Mouse (Mus musculus) cerebellum, adult (tissue): ENCODE data around the gene Ulk2.
"Not testable (repeated sequence)": the region's sequence is repeated elsewhere in the genome, so short reads cannot be mapped to it uniquely, and the experiment has no call there.

Source experiments
- ATAC-seq: cut with Nextera tagmentation; 2 replicates; pipeline ENCODE4 v1.9.2; 2017; ENCODE audit warnings: mild to moderate bottlenecking, moderate library complexity, mixed read lengths; ENCODE audit not compliant: insufficient number of reproducible peaks, low FRiP score, low TSS enrichment

Gene Ulk2

DNA sequence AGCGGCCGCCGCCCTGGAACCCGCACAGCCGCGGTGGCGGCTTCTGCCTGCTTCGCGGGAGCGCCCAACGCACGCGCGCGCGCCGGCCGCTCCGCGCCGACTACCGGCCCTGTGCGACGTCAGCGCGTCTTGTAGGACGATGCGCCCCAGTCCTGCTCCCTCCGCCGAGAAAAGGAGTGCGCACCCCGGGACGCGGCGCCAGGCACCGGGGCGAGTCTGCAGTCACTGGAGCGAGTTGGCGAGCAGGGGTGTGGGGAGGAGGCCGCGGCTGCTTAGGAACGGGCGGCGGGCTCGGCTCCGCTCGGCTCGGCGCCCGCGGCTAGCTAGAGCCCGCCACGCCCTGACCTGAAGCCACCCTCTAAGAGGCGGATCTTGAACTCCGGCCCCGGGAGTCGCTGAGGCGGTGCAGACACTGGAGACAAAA lies at the start of gene Ulk2:
Gene Ulk2, minus strand, starts transcription at position 86 of the 424 bp plus-strand sequence.
- peak; percentile 91 for ATAC-seq

DNA sequence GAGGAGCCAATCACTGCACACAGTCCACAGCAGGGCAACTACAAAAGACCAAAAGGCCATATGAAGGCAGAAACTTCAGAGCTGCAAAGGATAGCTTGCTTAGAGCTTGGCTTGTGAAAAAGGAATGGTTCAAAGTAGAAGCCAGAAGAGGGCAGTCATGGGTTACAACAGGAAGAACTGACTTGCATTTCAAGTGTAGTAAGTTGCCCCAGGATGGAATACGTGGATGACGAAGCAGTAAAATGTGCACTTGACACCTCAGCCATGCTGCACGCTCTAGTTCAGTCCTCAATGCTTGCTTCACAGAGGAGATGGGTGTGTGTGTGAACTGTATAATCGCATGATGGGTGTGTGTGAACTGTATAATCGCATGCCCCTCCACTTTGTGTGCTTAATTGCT lies 27.3 kb upstream of the Ulk2 start:
- no peak for ATAC-seq

DNA sequence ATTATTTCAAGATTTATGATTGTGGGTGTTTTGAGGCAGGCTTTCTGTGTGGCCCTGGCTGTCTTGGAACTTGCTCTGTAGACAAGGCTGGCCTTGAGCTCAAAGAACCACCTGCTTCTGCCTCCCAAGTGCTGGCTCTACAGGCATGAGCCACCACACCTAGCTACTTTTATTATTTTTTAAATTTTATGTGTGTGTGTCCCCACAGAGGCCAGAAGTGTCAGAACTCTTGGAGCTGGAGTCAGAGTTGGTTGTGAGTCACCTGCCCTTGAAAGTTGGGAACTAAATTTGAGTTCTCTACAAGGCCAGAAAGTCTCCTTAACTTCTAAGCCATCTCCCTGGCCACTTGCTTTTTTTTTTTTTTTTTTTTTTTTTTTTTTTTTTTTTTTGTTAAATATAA lies 25.0 kb upstream of the Ulk2 start:
- ATAC-seq: no peak

DNA sequence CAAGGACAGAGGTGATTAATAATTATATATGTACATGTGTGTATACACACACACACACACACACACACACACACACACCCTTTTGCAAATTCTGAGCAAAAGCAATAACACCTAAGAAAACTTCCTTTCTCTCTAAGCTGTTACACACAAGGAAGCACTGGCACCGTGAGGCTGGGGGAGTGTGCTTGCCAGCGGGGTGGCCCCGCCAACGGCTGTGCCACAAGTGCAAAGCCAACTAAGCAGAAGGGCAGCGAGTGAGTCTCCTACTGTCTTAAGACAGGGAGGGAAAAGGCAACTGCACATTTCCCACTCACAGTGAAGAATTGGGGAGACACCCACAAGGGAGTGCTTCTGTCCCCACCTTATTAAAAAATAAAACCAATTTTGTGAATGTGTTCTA lies 17.0 kb upstream of the Ulk2 start:
- no peak for ATAC-seq

DNA sequence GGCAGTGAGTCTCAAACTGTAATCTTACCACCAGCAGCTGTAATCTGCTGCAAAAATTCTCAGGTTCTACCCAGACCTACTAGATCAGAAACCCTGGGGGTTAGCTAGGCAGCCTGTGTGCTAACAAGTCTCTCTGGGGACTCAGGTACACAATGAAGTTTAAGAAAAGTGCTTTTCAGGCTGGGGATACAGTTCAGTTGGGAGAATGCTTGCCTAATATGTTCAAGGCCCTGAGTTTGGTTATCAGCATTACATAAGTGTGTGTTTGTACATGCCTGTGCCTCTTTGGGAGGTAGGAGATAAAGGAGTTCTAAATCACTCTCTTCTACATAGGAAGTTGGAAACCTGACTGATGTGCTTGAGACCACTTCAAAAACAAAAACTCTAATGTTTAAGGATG lies 12.0 kb upstream of the Ulk2 start:
- ATAC-seq: no peak

DNA sequence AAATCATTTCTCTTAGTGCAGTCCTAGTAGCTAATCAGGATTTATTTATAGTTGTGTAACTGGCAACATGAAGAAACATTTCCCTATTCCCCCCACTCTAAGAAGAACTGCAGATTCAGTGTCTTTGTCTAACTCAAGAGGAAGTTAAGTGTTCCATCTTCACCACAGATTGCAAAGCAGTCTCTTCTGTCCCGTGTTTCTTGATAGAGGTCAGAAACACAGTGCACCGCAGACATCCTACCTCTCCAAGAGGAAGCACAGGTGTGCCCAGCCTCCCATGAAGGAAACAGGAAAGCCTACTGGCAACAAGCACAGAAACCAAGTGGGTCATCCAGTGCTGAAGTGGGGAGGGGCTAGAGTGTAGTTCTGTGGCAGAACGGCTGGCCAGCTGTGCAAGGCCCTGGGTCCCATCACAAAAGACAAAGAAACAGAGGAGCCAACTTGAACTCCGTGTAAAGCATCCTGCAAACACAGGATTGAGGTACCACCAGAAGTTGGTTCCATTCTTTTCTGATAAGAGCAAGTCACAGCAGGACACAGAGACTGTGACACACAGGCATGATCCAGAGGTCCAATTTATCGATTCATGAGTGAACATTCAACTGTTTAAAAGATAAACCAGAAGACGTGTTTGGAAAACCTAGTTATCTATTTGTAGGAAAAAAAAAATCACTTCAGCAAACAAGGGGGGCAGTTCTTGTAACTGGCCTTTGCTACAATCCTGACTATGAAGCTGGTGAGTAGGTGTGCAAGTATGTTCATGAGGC lies 7.1 kb upstream of the Ulk2 start:
- no peak for ATAC-seq

DNA sequence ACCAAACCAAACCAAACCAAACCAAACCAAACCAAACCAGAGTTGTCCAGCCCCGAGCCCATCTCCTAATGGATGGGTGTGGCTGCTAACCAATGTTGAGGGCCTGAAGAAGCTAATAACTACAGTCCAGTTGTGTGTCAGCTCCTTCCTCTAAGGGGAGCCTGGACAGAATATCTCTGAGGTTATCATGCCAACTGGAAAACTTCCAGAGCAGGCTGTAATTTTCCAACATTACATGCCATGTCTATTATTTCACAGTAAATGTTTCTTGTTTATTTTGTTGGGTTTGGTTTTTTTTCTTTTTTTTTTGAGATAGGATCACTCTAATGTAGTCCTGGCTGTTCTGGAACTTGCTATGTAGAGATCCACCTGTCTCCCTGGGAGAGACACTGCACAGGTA lies 4.4 kb upstream of the Ulk2 start:
- no peak for ATAC-seq

DNA sequence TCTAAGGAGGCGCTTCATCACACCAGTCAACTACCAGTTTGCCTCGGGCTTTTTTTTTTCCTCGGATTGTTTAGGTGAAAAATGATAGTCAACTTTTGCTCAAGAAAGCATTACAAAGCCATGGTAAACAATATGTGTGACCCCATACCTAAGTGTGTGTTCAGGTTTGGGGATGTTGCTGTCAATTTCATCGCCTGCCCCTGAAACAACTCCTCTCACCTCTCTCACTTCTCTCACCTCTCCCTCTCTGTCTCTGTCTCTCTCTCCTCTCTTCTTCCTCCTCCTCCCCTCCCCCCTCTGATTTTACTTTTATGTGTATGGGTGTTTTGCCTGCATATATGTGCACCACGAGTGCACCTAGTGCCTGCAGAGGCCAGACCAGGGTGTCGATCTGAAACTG lies 666 bp upstream of the Ulk2 start:
- ATAC-seq: no peak

DNA sequence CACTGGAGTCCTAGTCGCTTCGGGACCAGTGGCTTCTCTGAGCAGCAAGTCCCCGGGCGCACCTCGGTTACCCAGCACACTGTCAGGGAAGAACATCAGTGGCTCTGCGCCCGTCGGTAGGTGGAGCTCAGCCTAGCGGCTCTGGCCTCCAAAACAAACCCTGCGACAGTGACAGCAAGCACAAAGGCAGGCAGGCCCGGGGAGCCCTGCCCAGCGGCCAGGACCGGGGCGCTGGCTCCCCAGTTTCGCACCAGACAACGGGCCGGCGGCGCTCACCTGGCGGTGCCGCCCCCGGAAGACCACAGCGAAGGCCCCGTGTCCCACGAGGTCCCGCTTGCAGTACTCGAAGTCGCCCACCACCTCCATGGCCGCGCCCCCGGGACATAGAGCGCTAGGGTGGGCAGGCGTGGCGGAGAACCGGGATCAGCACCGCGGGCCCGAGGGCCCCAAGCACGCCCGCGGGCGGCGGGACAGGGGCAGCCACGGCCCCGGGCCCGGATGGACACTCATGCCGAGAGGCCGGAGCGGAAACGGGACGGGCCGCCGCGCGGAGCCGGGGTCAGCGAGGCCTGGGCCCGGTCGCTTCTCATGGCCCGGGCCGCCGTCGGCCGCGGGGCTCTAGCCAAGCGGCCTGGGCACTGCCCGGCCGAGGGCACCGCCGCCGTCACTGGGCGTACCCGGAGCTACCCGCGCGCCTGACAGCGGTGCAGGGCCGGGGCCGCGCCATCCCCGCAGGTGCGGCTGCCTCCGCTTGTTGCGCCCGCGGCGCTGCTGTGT lies 474 bp downstream of the Ulk2 start:
- ATAC-seq: peak; percentile 77

DNA sequence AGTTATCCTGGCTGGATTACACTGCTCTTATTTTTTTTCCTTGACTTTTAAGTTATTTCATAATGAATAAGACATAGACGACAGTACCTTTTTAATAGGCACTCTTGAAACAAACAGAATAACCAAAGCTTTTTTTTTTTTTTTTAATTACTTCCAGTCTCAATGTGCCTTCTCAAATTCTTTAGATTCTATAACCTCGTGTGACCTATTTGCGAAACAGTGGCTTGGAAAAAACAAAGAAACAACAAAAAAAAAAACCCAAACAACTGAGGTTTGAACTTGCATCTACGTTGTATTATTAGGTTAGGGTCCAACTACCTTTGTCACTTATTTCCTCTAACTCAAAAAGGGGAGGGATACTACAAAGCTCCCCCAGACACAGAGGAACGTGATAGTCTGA lies 1.2 kb downstream of the Ulk2 start:
- no peak for ATAC-seq

DNA sequence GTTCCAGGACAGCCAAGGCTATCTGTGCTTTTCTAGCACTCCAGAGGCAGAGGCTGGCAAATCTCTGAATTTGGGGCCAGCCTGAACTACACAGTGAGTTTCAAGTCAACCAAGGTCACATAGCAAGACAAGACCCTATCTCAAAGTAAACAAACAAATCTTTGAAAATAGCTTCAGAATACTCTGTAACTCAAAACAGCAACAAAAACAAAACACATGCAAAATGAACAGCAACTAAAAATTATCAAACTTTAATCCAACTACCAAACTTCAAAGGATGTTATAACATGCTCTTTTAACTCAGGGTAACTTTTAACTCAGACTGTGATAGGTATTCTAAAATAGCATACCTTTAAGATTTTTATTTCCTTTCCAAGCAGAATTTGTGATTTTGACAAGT lies 2.0 kb downstream of the Ulk2 start:
- ATAC-seq: no peak

DNA sequence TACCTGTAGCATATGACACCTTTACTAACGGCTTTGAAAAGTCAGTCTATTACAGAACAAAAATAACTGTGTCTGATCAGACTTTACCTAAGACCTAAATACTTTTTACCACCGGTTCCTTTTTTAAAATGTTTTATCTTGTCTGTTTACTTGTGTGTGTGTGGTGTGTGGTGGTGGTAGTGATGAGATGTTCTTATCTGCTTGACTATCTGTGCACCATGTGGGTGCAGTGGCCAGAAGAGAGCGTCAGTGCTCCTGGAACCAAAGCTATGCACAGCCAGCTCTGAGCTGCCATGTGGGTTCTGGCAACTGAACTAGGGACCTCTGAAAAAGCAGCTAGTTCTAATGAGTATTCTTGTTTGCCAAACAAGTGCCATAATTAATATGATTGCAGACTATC lies 3.7 kb downstream of the Ulk2 start:
- no peak for ATAC-seq

DNA sequence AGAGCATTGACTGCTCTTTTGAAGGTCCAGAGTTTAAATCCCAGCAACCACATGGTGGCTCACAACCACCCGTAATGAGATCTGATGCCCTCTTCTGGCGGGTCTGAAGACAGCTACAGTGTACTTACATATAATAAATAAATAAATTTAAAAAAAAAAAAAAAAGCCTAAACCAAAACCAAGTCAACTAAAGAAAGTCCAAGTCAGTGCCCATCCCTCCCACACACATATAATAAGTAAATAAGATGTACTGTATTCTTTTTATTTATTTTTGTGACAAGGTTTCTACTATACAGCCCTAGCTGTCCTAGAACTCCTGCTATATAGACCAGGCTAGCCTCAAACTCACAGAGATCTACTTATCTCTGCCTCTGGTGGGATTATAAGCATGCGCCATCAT lies 14.2 kb downstream of the Ulk2 start:
- ATAC-seq: not testable (repeated sequence)

DNA sequence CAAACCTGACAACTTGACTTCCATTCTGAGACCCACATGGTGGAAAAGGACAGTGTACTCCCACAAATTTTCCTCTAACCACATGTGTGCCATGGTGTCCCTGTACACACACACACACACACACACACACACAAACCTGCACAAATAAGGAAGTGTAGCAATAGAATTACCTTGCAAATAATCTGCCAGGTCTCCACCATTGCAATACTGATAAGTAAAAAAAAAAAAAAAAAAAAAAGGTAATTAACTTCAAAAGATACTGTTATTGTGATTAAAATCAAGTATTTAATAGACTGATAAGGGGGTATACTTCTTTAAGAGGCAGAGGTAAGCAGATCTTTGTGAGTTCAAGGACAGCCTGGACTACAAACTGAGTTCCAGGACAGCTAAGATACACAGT lies 14.9 kb downstream of the Ulk2 start:
- ATAC-seq: no peak

DNA sequence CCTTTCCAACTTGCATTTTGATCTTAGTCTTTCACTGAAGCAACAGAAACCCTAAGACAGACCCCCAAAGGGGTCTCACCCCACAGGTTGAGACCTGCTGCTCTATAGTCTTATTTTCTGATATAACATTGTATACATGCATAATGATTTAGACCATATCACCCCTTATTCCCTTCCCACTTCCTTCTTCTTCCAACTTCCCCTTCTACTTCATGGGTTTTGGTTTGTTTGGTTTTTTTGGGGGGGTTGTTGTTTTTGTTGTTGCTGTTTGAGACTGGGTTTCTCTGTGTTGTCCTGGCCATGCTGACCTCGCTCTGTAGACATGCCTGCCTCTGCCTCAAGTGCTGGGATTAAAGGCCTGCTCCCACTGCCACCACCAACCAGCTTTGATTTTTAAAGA lies 15.7 kb downstream of the Ulk2 start:
- no peak for ATAC-seq

DNA sequence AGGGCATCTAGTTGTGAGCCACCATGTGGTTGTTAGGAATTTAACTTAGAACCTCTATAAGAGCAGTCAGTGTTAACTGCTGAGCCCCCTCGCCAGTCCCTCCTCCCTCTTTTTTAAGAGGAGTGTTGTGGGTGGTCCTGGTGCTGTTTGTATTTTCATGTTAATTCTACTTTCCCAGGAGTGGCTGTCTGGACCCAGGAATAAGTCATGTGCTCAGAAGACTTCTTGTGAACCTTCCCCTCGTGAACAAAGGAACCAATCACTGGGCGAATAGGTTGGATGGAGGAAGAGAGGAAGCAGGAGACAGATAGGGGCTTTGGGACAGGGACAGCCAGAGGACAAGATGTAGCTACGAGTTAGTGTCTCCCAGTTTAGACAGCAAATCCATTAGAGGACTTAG lies 45.1 kb downstream of the Ulk2 start:
- ATAC-seq: no peak

DNA sequence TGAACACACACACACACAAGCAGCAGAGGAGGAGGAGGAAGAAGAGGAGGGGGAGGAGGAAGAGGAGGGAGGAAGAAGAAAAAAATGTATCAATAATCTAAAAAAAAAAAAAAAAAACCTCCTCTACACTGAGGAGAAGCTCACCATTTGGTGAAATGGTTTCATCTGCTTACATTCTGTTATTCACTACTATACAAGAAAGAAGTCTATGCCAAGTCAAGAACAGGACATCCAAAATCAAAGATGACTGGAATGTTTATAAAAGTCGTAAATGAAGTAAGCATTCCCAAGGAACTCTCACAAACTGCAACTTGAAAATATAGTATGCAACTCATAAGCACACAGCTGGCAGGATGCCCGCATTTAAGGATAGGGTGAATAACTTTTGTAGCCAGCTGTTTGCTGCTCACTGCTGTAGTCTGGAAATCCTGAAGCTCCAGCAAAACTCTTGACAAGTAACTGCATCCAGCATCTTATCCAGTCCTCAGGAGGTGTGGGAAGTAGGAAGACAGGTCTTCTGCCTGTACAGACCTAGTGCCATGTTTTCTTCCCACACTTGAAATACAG lies 46.2 kb downstream of the Ulk2 start:
- no peak for ATAC-seq

DNA sequence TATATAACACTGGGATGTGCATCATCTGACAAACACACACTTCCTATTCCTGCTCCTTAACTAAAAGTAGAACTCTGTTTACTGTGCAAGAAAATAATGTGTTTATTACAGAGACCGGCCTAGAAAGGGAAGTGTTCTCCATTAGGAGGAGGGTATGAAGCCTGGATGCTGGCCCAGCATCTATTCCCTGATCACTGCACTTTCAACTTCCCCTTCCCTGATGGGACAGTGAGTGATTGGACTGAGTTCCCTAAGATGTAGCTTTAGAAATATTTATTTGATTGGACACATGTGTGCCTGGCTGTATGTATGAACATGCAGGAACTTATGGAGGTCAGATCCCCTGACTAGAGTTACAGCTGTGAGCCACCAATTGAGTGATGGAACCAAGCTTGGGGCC lies 61.4 kb downstream of the Ulk2 start:
- no peak for ATAC-seq

DNA sequence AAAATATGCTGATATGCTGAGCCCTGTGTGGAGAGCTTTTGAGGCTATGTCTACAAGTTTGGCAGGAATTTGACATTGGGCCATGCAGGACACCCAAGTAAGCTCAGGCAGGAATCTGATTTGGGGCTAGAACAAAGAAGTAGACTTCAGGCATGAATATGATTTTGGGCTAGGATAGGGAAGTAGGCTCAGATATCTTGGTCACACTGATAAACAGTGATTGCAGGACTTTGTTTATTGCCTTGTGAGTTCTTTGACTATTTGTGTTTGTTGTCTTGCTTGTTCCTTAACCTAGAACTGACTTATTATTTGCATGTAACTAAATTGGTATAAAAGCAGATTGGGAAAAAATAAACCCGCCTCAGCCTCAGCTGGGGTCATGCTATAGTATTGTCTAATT lies 66.3 kb downstream of the Ulk2 start:
- ATAC-seq: no peak

DNA sequence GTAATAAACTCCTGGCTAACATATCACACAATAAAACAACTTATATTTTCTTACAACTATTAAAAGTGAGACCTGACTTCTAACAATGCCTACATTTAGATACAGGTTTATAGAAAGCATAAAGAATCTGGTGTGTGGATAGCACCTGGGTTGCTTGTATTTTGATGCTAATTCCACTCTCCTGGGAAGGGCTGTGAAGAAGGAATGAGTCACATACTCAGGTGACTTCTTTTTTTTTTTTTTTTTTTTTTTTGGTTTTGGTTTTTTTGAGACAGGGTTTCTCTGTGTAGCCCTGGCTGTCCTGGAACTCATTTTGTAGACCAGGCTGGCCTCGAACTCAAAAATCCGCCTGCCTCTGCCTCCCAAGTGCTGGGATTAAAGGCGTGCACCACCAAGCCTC lies 72.3 kb downstream of the Ulk2 start:
- not testable (repeated sequence) for ATAC-seq

DNA sequence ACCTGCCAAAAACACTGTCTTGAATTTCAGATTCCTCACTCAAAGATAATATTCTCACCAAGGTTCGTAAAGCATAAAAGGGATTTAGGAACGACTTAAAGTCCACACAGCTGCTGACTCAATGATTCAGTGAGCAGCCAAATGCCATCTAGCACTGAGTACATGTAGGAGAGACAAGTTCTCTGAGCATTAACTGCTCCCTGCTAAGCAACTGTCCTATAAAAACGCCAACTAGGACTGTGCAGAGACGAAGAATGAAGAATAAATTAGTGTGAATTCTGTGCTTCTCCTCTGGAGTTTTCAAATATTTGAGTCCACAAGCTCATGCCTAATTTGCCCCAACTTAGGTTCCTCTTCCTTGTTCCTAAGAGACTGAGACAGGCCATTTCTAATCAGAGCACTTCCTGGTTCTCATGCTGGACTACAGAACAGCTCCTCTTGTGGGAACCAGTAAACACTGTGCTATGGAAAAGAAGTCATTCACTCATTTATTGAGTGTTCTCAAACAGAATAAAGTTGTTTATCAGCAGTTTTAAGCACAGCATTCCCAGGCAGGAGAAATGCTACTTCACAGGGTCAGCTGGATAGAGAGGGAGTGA lies 80.2 kb downstream of the Ulk2 start:
- ATAC-seq: no peak
